Mouse (Mus musculus) heart, embryonic 15.5 days (tissue): ENCODE results near the gene N4bp2. TPM values are rescaled to one million over a fixed set of nuclear protein-coding genes. Genes with fewer than 3 reads are reported as not detected.

Experiments
- ATAC-seq: fragments of 200-750 bp; cut with Nextera tagmentation; replicated peaks from 2 replicates; pipeline ENCODE4 v1.8.0; 2017; ENCODE audit warnings: low read depth, moderate TSS enrichment; ENCODE audit not compliant: insufficient number of reproducible peaks, insufficient read depth, low FRiP score
- H3K27ac ChIP-seq: fragments of 300-500 bp; sonication (generic); 2 replicates; pipeline ENCODE4 v1.5.1; 2015; ENCODE audit warnings: mild to moderate bottlenecking, inconsistent platforms
- H3K27me3 ChIP-seq: fragments of 300-500 bp; sonication (generic); 2 replicates; pipeline ENCODE4 v1.6.1; 2015; ENCODE audit warnings: inconsistent platforms
- H3K36me3 ChIP-seq: fragments of 300-500 bp; sonication (generic); 2 replicates; pipeline ENCODE4 v1.6.1; 2015; ENCODE audit warnings: mild to moderate bottlenecking, inconsistent platforms
- H3K4me1 ChIP-seq: fragments of 300-500 bp; sonication (generic); replicated peaks from 2 replicates; pipeline ENCODE4 v1.6.1; 2015; ENCODE audit warnings: inconsistent platforms
- H3K4me2 ChIP-seq: fragments of 300-500 bp; sonication (generic); 2 replicates; pipeline ENCODE4 v1.6.1; 2015; ENCODE audit warnings: inconsistent platforms, mild to moderate bottlenecking, moderate library complexity
- H3K4me3 ChIP-seq: fragments of 300-500 bp; sonication (generic); 2 replicates; pipeline ENCODE4 v1.5.1; 2015; ENCODE audit warnings: mild to moderate bottlenecking, inconsistent platforms
- H3K9ac ChIP-seq: fragments of 300-500 bp; sonication (generic); 2 replicates; pipeline ENCODE4 v1.6.1; 2015; ENCODE audit warnings: mild to moderate bottlenecking, inconsistent platforms
- H3K9me3 ChIP-seq: fragments of 300-500 bp; sonication (generic); replicated peaks from 2 replicates; pipeline ENCODE4 v1.6.1; 2016; ENCODE audit warnings: inconsistent platforms
- WGBS: fragments of 180-500 bp; shearing (Covaris S2); methylation state at CpG from one replicate; pipeline ENCODE4 v1.1.7; 2015; ENCODE audit warnings: mixed read lengths; 5-methylcytosine and 5-hydroxymethylcytosine counted together
- polyA plus RNA-seq: library from polyadenylated mRNA; unstranded; fragments of >200 nt; fragmentation: Nextera tagmentation; extraction: Ambion mirVana; gene quantifications from 2 replicates; pipeline ENCODE4 v1.2.1, GENCODE M21; 2015

N4bp2 gene
- polyA plus RNA-seq, 1 experiment from 2014 or later = 12.9 TPM

GRCm38 (mm10) chr5:65748386-65748785 lies 14.9 kb upstream of the N4bp2 start:
- 61% methylated on average over 2 of the region's 2 CpGs for WGBS
- Histone ChIP-seq H3K27me3 (no peaks in the 10 kb centered on the region), H3K4me2 (no peak overlapping the region), H3K4me3 (no peak overlapping the region), H3K4me1 (peaks cover 4% of the 10 kb centered on the region), H3K27ac (no peak overlapping the region), H3K9me3 (no peaks in the 10 kb centered on the region), H3K36me3 (no peaks in the 10 kb centered on the region), H3K9ac (no peak overlapping the region)
- no peak for ATAC-seq

DNA sequence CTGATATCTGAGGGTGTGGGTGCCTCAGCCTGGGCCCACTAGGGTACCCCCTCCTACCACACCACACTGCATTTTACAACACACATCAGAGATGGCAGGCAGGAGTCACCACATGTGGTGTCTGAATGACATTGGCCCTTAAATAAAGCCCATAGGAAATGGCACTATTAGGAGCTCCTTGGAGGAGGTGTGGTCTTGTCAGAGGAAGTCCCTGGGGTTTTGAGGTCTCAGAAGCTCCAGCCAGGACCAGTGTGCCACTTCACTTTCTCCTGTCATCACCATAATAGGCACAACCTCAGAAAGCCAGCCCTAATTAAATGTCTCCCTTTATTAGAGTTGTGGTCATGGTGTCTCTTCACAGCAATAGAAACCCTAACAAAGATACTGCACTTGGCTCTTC lies 14.4 kb upstream of the N4bp2 start:
- no peak overlapping the region for H3K4me3 ChIP-seq
- no peaks in the 10 kb centered on the region for H3K27me3 ChIP-seq
- H3K27ac ChIP-seq = no peak overlapping the region
- no peak overlapping the region for H3K9ac ChIP-seq
- H3K4me2 ChIP-seq = no peak overlapping the region
- no peak for ATAC-seq
- peaks cover 4% of the 10 kb centered on the region for H3K4me1 ChIP-seq
- no peaks in the 10 kb centered on the region for H3K36me3 ChIP-seq
- no peaks in the 10 kb centered on the region for H3K9me3 ChIP-seq

- Histone ChIP-seq H3K27me3 (no peaks in the 10 kb centered on the region), H3K27ac (no peak overlapping the region), H3K4me2 (no peak overlapping the region), H3K9ac (no peak overlapping the region), H3K4me3 (no peak overlapping the region), H3K4me1 (peaks cover 7% of the 10 kb centered on the region), H3K9me3 (no peaks in the 10 kb centered on the region), H3K36me3 (no peaks in the 10 kb centered on the region)
- WGBS = 31% methylated on average over 4 of the region's 4 CpGs
- no peak for ATAC-seq
Measured at GRCm38 (mm10) chr5:65752021-65752420, 11.3 kb upstream of the N4bp2 start.

DNA sequence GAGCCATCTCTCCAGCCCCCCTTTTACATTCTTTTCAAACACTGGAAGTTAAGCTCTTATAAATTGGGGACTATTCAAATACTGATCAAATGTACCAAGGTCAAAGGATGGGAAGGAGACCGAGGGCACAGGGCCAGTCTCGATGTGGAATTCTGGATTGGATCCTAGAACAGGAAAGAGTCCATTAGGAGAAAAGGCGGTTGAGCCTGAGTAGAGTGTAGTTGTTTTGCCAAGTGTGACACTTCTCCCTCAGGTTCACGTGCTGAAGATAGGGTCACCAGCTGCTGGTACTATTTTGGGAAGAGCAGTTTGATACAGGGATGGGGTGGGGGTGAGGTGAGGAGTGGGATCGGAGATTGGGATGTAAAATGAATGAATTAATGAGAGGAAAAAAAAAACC lies 7.5 kb upstream of the N4bp2 start:
- Histone ChIP-seq H3K4me2 (no peak overlapping the region), H3K27me3 (no peaks in the 10 kb centered on the region), H3K9me3 (no peaks in the 10 kb centered on the region), H3K4me3 (no peak overlapping the region), H3K4me1 (peaks cover 10% of the 10 kb centered on the region), H3K36me3 (no peaks in the 10 kb centered on the region), H3K9ac (no peak overlapping the region), H3K27ac (no peak overlapping the region; the same call in 1 of the 2 replicates)
- 36% methylated on average over 5 of the region's 5 CpGs for WGBS
- no peak for ATAC-seq

DNA sequence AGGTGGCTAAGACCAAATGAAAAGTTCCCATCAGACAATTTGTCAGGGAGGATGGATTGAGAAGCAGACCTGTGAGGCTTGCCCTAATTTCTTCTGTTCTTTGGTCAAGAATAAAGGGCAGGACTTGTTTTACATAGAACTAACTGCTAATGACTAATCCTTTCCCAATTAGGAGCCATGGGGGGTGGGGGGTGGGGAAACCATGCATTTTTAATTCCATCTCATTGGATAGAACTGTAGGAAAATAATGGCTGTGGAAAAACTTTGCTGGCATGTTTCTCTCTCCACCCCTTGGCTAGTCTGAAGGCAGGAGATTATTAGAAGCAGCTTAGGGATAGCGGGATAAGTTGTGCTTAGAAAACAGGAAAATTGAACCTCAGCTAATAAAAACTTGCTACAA lies 6.2 kb upstream of the N4bp2 start:
- no peak for ATAC-seq
- Histone ChIP-seq H3K4me2 (no peak overlapping the region), H3K36me3 (no peaks in the 10 kb centered on the region), H3K9ac (no peak overlapping the region), H3K27me3 (no peaks in the 10 kb centered on the region), H3K27ac (no peak overlapping the region), H3K4me3 (no peak overlapping the region), H3K9me3 (no peaks in the 10 kb centered on the region), H3K4me1 (peaks cover 16% of the 10 kb centered on the region)
- WGBS = 90% methylated on average over 1 of the region's 1 CpGs

- Histone ChIP-seq H3K4me2 (no peak overlapping the region), H3K27me3 (no peaks in the 10 kb centered on the region), H3K4me1 (peaks cover 13% of the 10 kb centered on the region; the same call in 1 of the 2 replicates), H3K36me3 (no peaks in the 10 kb centered on the region), H3K4me3 (no peak overlapping the region), H3K27ac (no peak overlapping the region), H3K9ac (no peak overlapping the region), H3K9me3 (no peaks in the 10 kb centered on the region)
- WGBS = 90% methylated on average over 4 of the region's 4 CpGs
- ATAC-seq = no peak
Measured at GRCm38 (mm10) chr5:65760041-65760440, 3.3 kb upstream of the N4bp2 start.

- H3K9ac ChIP-seq = no peak overlapping the region
- H3K36me3 ChIP-seq = no peaks in the 10 kb centered on the region
- no peak overlapping the region for H3K27ac ChIP-seq
- WGBS = 75% methylated on average over 2 of the region's 2 CpGs
- H3K4me1 ChIP-seq = peaks cover 16% of the 10 kb centered on the region; the same call in 1 of the 2 replicates
- ATAC-seq = no peak
- no peaks in the 10 kb centered on the region for H3K9me3 ChIP-seq
- no peak overlapping the region for H3K4me2 ChIP-seq
- H3K4me3 ChIP-seq = no peak overlapping the region
- no peaks in the 10 kb centered on the region for H3K27me3 ChIP-seq
Measured at GRCm38 (mm10) chr5:65760599-65760998, 2.7 kb upstream of the N4bp2 start.

GRCm38 (mm10) chr5:65761020-65761419 lies 2.3 kb upstream of the N4bp2 start:
- ATAC-seq = no peak
- peaks cover 17% of the 10 kb centered on the region for H3K4me1 ChIP-seq
- no peak overlapping the region for H3K4me3 ChIP-seq
- 37% methylated on average over 5 of the region's 5 CpGs for WGBS
- no peaks in the 10 kb centered on the region for H3K27me3 ChIP-seq
- H3K4me2 ChIP-seq = no peak overlapping the region
- no peaks in the 10 kb centered on the region for H3K9me3 ChIP-seq
- H3K9ac ChIP-seq = no peak overlapping the region
- H3K27ac ChIP-seq = no peak overlapping the region
- no peaks in the 10 kb centered on the region for H3K36me3 ChIP-seq

DNA sequence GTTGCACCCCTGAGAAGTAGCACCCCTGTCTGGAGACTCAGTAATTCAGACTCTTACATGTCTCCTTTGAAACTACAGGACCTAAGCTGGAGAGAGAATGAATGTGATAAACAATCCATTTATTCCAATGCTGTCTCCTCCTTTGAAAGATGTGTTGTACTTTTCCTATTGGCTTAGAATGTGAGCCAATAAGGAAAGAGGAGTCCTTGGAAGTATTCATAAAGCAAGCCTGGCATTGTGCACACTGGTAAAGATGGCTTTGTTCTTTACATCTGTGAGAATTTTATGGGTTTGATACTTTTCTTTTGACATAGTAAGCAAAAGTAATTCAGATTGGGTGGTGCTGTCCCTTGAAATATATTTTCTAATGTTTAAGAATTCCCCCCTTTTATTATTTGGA lies 1.4 kb upstream of the N4bp2 start:
- H3K9me3 ChIP-seq = no peaks in the 10 kb centered on the region
- H3K4me2 ChIP-seq = peak overlapping the region; percentile 31
- H3K4me3 ChIP-seq = no peak overlapping the region
- H3K27me3 ChIP-seq = no peaks in the 10 kb centered on the region
- no peak for ATAC-seq
- no peaks in the 10 kb centered on the region for H3K36me3 ChIP-seq
- H3K4me1 ChIP-seq = peaks cover 16% of the 10 kb centered on the region
- H3K9ac ChIP-seq = no peak overlapping the region
- H3K27ac ChIP-seq = no peak overlapping the region

- H3K4me1 ChIP-seq = peaks cover 18% of the 10 kb centered on the region
- no peak for ATAC-seq
- WGBS = 2% methylated on average over 3 of the region's 3 CpGs
- H3K36me3 ChIP-seq = no peaks in the 10 kb centered on the region
- H3K9ac ChIP-seq = peak overlapping the region; percentile 100
- peak overlapping the region; percentile 83 for H3K4me2 ChIP-seq
- H3K4me3 ChIP-seq = peak overlapping the region; percentile 97
- H3K27ac ChIP-seq = peak overlapping the region; percentile 100
- H3K27me3 ChIP-seq = no peaks in the 10 kb centered on the region
- H3K9me3 ChIP-seq = no peaks in the 10 kb centered on the region
Measured at GRCm38 (mm10) chr5:65762686-65763085, 635 bp upstream of the N4bp2 start.

- peaks cover 26% of the 10 kb centered on the region for H3K4me1 ChIP-seq
- no peaks in the 10 kb centered on the region for H3K9me3 ChIP-seq
- under 1% methylated on average over 66 of the region's 121 CpGs for WGBS
- H3K4me3 ChIP-seq = peak overlapping the region; percentile 97
- H3K9ac ChIP-seq = peak overlapping the region; percentile 100
- H3K27me3 ChIP-seq = no peaks in the 10 kb centered on the region
- ATAC-seq = peak; percentile 88
- H3K36me3 ChIP-seq = no peaks in the 10 kb centered on the region
- peak overlapping the region; percentile 83 for H3K4me2 ChIP-seq
- H3K27ac ChIP-seq = peak overlapping the region; percentile 100
Measured at GRCm38 (mm10) chr5:65763916-65764785, 830 bp downstream of the N4bp2 start.
